Mouse (Mus musculus) kidney, adult 2 months (tissue): ENCODE results near the gene Cntn5.

Source experiments
- CTCF ChIP-seq: fragments of 200-500 bp; conservative IDR thresholded peaks from 2 replicates; pipeline ENCODE4 v1.5.1; 2011; ENCODE audit warnings: low read depth, mild to moderate bottlenecking, control low read depth, low read length, moderate library complexity, mixed read lengths; ENCODE audit not compliant: insufficient read depth, insufficient read length
- POLR2A ChIP-seq: fragments of 200-500 bp; IDR thresholded peaks from one replicate; pipeline ENCODE4 v1.6.1; 2011; ENCODE audit warnings: low read depth, low read length, control low read depth

DNA sequence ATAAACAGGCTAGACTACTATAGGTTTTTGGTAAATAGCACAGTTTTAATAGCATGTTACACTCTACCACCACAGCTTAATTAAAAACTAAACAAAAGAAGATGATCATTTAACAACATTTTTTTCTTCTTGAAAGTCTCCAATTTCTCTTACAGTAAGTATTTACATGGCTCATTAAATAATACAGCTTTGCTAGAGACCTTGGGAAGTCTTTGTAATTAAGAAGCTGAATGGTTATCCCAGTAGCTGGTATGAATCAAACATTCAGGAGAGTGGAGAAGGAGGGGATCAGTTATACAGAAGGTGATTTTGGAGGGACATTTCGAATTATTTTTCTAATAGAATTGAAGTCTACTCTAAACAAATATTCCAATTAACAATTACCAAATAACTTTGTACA is 1186.4 kb downstream of the Cntn5 start:
- TF ChIP-seq POLR2A (no peak), CTCF (no peak)
